Mouse (Mus musculus): ENCODE measurements around the gene Zfp366.

Zfp366 gene

DNA sequence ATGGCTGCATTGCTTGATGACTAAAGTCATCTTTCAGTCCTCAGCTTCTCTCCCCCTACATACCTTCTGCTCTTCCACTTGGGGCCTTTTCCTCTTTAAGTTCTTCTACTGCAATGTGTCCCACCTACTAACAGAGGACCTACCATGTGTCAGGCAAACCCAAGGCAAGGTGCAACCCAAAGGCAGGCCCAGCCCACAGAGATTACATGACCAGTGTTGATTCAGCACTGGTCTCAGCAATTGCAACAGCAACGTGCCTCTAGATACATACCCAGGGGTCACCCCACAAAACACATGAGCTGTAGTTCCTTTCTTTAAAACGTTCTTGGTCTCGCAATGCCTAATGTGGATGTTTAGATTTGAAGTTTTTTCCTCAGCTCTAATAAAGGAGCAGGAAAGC is 57.4 kb downstream of the Zfp366 start:
- in situ Hi-C loops (cut with MboI; ENCODE audit: unreplicated experiment in 2 of 2): no loop called here

GRCm38 (mm10) chr13:99242895-99243294 is 58.3 kb downstream of the Zfp366 start:
- in situ Hi-C loops (cut with MboI; ENCODE audit: unreplicated experiment in 2 of 2): no loop called here

DNA sequence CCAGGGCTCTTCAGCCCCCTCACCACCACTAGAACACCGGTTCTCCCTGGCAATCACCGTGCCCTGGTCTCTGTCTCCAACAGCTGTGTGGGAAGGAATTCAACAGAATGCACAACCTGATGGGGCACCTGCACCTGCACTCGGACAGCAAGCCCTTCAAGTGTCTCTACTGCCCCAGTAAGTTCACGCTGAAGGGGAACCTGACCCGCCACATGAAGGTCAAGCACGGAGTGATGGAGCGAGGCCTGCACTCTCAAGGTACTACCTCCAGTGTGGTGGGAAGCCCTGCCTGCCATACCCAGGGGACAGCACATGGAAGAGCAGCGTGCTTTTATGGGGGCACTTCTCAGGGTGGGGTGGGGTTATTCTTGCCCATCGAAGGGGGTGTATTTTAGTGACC is 59.2 kb downstream of the Zfp366 start:
- in situ Hi-C loops (cut with MboI; ENCODE audit: unreplicated experiment in 2 of 2): no loop called here

- in situ Hi-C loops (cut with MboI; ENCODE audit: unreplicated experiment in 2 of 2): no loop called here
These were observed 59.8 kb downstream of the Zfp366 start for GRCm38 (mm10) chr13:99244471-99244870.

DNA sequence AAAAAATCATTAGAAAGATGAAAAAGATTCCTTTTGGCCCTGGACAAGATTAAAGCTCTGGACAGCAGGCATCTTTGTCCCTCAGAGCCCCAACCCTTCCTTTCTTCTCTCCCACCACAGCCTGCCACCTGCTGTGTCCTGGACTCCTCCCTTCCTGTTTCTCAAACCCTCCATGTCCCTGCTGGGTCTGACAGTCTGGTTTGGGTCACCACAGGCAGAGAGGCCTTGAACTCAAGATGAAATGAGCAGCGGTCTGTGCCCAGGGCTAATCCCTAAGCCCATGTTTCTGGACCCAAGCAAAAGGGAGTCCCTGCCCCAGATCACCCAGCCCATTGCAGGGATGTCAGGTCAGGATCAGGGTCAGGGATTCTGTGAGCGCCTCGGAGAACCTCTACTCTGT is 60.3 kb downstream of the Zfp366 start:
- in situ Hi-C loops (cut with MboI; ENCODE audit: unreplicated experiment in 2 of 2): no loop called here

DNA sequence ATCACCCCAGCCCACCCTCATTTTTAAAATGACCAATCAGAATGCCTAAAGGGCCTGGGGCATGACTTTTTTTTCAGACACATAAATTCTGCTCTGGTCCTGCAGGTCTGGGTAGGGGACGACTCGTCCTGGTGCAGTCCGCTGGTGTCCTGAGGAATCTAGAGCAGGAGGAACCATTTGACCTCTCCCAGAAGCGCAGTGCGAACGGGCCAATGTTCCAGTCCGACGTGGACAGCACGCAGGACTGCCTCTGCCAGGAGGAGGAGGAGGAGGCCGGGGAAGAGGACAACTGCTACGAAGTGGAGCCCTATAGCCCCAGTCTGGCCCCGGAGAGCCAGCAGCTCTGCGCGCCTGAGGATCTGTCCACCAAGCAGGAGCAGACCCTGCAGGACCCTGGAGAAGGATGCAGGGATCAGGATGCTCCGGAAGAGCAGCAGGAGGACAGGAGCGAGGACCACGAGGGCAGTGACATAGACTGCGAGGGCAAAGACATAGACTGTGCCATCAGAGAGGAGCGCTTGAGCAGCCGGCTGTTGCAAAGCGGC is 61.4 kb downstream of the Zfp366 start:
- in situ Hi-C loops (cut with MboI; ENCODE audit: unreplicated experiment in 2 of 2): no loop called here

DNA sequence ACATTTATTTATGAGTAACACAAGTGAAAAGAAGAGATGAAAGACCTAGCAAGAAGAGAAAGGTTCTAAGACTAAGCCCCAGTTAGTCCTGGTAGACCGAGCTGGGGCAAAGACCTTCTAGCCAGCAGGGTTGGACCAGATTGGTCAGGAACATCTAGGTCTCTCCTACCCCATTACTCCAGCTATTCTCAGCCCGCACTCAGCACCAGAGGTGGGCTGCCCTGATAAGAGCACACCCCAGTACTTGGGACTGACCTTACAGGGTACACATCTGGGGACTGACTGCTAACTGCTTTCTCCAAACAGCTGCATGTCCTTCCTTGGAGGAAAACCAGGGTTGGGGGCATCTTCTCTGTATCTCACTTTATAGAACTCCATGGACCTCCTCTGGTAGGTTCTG is 66.2 kb downstream of the Zfp366 start:
- in situ Hi-C loops (cut with MboI; ENCODE audit: unreplicated experiment in 2 of 2): no loop called here

- in situ Hi-C loops (cut with MboI; ENCODE audit: unreplicated experiment in 2 of 2): no loop called here
These were observed 69.6 kb downstream of the Zfp366 start for GRCm38 (mm10) chr13:99254215-99254614.

DNA sequence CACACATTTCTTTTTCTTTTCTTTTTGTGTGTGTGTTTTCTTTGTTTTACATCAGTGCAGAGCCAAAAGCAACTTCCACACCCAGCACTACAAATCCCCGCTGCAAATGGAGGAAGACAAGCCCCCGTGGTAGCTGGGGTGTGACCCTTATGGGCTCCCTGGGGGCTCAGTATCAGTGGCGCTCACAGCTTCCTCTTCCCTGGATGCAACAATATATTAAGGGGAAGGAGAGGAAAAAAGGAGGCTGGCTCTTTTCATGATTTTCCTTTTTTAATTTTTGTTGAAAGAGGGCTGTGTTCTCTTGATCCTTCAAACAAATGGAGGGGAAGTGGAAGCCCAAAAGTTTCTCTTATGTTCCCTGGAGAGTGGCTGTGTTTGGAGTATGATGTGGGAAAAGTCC is 70.2 kb downstream of the Zfp366 start:
- in situ Hi-C loops (cut with MboI; ENCODE audit: unreplicated experiment in 2 of 2): no loop called here

DNA sequence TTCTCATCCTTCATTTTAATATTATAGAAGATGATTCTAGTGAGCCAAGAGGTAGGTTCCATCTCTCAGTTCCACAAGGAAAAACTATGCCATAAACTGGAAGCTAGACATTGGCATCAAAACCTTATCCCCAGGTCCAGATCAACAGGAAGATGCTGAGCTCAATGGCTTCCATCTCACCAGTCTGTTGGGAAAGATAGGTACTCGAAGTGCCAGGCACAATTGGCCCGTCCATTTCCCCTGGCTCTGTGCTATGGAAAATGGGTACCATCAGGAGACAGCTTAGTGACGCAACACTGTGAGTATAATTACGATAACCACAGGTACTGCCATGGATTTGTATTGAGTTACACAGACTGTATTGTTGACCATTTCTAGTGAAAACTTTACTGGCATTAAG is 72.3 kb downstream of the Zfp366 start:
- in situ Hi-C loops (cut with MboI; ENCODE audit: unreplicated experiment in 2 of 2): no loop called here

GRCm38 (mm10) chr13:99258677-99259076 is 74.1 kb downstream of the Zfp366 start:
- in situ Hi-C loops (cut with MboI; ENCODE audit: unreplicated experiment in 2 of 2): no loop called here

DNA sequence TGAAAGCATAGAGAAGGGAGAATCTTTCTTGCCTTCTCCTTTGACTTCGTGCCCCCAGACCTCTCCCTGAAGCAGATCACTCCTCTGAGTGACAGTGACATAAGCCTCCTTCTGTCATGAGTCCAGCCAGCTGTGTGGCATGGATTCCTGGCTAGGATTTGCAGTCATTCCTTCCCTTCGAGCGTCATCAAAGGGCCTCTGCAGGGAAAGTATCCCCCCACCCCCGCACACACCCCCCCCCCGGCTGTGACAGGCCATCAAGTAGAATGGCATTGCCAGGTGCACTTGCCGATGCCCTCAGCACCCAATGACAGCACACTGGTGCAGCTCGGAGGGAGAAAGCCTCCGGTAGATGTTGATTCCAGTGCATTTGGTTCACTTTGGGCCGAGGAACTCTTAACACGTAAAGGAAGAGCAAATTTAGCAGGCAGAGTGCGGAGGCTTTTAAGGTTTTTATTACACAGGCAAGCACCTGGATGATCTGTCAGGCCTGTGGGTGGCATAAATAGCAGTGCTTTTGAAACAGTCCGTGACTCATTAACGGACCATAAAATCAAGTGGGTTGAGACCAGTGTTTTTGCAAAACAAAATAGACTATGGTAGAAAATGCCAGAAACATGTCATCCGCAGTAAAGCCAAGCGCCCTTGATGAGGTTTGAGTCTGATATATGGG is 75.0 kb downstream of the Zfp366 start:
- in situ Hi-C loops (cut with MboI; ENCODE audit: unreplicated experiment in 2 of 2): no loop called here

- in situ Hi-C loops (cut with MboI; ENCODE audit: unreplicated experiment in 2 of 2): no loop called here
These were observed 77.8 kb downstream of the Zfp366 start for GRCm38 (mm10) chr13:99262406-99262805.

DNA sequence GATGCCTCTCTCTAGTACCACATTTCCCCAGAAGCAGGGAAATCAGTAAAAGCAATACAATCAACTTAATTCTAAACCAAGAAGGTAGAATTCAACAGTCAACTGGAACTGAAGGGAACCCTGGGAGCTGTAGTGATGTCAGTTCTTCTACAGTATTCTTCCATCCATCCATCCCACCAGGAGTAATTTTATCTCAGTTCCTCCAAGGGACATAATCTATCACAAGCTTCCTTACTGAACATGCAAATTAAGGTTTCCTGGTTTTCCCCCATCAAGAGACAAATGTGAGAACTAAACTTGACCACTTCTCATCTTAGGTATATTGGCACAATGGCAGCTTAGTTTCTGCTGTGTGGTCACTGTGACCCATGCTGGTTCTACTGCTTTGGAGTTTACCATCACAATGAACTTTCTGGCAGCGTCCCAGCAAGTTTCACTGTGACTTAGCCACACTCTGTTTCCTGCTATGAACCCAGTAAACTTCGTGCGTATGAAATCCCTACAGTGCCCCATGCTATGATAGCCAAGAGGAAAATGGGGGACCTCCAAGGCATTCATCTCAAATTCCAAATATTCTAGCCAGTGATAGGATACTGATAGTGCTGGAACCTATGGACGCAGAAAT is 78.6 kb downstream of the Zfp366 start:
- in situ Hi-C loops (cut with MboI; ENCODE audit: unreplicated experiment in 2 of 2): no loop called here

DNA sequence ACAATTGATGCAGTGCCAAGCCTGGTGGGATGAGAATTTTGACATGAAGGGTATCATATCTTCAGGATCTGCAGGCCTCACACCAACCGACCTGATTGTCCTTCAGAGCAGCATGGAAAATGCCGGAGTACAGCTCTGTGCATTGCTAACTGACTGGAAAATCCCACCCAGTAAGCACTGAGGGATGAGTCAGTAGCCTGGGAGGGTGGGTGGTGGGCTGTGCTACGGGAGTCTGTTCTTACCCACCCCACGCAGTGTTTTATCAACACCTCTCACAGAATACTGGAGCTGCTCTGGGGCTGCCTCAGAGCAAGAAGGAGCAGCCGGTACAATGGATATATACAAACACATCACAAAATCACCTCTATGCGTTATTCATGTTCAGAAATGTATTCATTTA is 79.9 kb downstream of the Zfp366 start:
- in situ Hi-C loops (cut with MboI; ENCODE audit: unreplicated experiment in 2 of 2): no loop called here

GRCm38 (mm10) chr13:99272046-99272445 is 87.4 kb downstream of the Zfp366 start:
- in situ Hi-C loops (cut with MboI; ENCODE audit: unreplicated experiment in 2 of 2): no loop called here

DNA sequence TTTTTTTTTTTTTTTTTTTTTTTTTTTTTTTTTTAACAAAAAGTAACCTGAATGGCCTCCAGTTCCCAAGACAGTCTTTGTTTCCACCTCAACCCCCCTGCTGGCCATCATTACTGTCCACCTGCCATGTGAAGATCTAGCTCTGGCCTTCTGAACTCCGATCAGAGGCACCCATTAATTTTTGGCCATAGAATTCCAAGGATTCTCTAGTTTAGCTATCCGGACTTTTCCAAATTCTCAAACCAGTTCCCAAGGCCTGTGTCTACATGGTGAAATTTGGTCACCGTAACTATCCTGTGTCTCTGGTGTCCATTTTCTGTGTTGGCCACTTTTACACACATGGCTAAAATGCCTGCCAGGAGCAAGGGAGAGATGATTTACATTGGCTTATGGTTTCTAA is 92.9 kb downstream of the Zfp366 start:
- in situ Hi-C loops (cut with MboI; ENCODE audit: unreplicated experiment in 2 of 2): loop anchor here in 1 of 2 experiments (25.0 kb wide), 1 partner anchor 90 kb away; the partner anchor contains the start of gene Zfp366

DNA sequence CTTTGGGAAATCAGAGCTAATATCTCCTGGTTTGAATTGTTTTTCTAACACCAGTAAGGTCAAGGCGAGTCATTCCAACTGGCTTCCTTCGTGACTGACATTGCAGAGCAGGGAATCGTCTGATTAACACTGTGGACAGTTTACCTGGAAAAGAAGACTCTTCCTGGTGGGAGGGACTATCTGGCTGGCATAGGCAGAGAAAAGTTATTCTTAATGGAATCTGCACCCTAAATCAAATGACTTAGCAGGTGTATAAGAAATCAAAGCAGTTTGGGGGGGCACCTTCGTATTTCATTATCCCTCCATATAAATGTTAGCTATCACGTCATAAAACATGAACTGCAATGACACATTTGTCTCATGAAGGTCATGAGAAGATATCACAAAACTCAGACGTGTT is 93.9 kb downstream of the Zfp366 start:
- in situ Hi-C loops (cut with MboI; ENCODE audit: unreplicated experiment in 2 of 2): loop anchor here in 1 of 2 experiments (25.0 kb wide), 1 partner anchor 91 kb away; the partner anchor contains the start of gene Zfp366

GRCm38 (mm10) chr13:99279351-99279750 is 94.7 kb downstream of the Zfp366 start:
- in situ Hi-C loops (cut with MboI; ENCODE audit: unreplicated experiment in 2 of 2): loop anchor here in 1 of 2 experiments (25.0 kb wide), 1 partner anchor 92 kb away; the partner anchor contains the start of gene Zfp366

- in situ Hi-C loops (cut with MboI; ENCODE audit: unreplicated experiment in 2 of 2): loop anchor here in 1 of 2 experiments (25.0 kb wide), 1 partner anchor 96 kb away; the partner anchor contains the start of gene Zfp366
These were observed 98.3 kb downstream of the Zfp366 start for GRCm38 (mm10) chr13:99282961-99283360.

- in situ Hi-C loops (cut with MboI; ENCODE audit: unreplicated experiment in 2 of 2): loop anchor here in 1 of 2 experiments (25.0 kb wide), 1 partner anchor 97 kb away; the partner anchor contains the start of gene Zfp366
These were observed 99.3 kb downstream of the Zfp366 start for GRCm38 (mm10) chr13:99283916-99284315.

Measured in v-Abl transformed pro-B cells (cell line).